Mouse (Mus musculus) kidney, embryonic 15.5 days (tissue): Measurements from ENCODE around the gene Furin. TPM values are rescaled to one million over a fixed set of nuclear protein-coding genes. Genes with fewer than 3 reads are reported as not detected.

Experiments used
- ATAC-seq: fragments of 200-750 bp; cut with Nextera tagmentation; replicated peaks from 2 replicates; pipeline ENCODE4 v1.8.0; 2017; ENCODE audit warnings: moderate TSS enrichment; ENCODE audit not compliant: low FRiP score
- H3K27ac ChIP-seq: fragments of 300-500 bp; sonication (generic); 2 replicates; pipeline ENCODE4 v1.5.1; 2015; ENCODE audit warnings: mild to moderate bottlenecking, inconsistent platforms
- H3K27me3 ChIP-seq: fragments of 300-500 bp; sonication (generic); 2 replicates; pipeline ENCODE4 v1.6.1; 2015; ENCODE audit warnings: inconsistent platforms
- H3K36me3 ChIP-seq: fragments of 300-500 bp; sonication (generic); 2 replicates; pipeline ENCODE4 v1.6.1; 2015; ENCODE audit warnings: inconsistent platforms
- H3K4me1 ChIP-seq: fragments of 300-500 bp; sonication (generic); 2 replicates; pipeline ENCODE4 v1.6.1; 2015; ENCODE audit warnings: inconsistent platforms
- H3K4me2 ChIP-seq: fragments of 300-500 bp; sonication (generic); 2 replicates; pipeline ENCODE4 v1.6.1; 2015; ENCODE audit warnings: moderate library complexity, mild to moderate bottlenecking, inconsistent platforms
- H3K4me3 ChIP-seq: fragments of 300-500 bp; sonication (generic); replicated peaks from 2 replicates; pipeline ENCODE4 v1.5.1; 2015; ENCODE audit warnings: mild to moderate bottlenecking, inconsistent platforms
- H3K9ac ChIP-seq: fragments of 300-500 bp; sonication (generic); 2 replicates; pipeline ENCODE4 v1.6.1; 2015; ENCODE audit warnings: mild to moderate bottlenecking, inconsistent platforms
- H3K9me3 ChIP-seq: fragments of 300-500 bp; sonication (generic); replicated peaks from 2 replicates; pipeline ENCODE4 v1.6.1; 2016; ENCODE audit warnings: inconsistent platforms
- WGBS: fragments of 180-500 bp; shearing (Covaris S2); methylation state at CpG from one replicate; pipeline ENCODE4 v1.1.7; 2015; ENCODE audit warnings: mixed read lengths; 5-methylcytosine and 5-hydroxymethylcytosine counted together
- polyA plus RNA-seq: library from polyadenylated mRNA; unstranded; fragments of >200 nt; fragmentation: Nextera tagmentation; extraction: Ambion mirVana; gene quantifications from 2 replicates; pipeline ENCODE4 v1.2.1, GENCODE M21; 2015

Gene Furin
- polyA plus RNA-seq, 1 experiment from 2014 or later, result 13.5 TPM

- Histone ChIP-seq H3K27me3 (peaks cover 7% of the 10 kb centered on the region; the same call in 1 of the 2 replicates), H3K4me2 (no peak overlapping the region), H3K9me3 (no peaks in the 10 kb centered on the region), H3K36me3 (no peaks in the 10 kb centered on the region), H3K4me3 (no peak overlapping the region), H3K4me1 (peaks cover 12% of the 10 kb centered on the region), H3K9ac (no peak overlapping the region), H3K27ac (no peak overlapping the region)
- no peak for ATAC-seq
- 82% methylated on average over 9 of the region's 9 CpGs for WGBS
Observed at GRCm38 (mm10) chr7:80410380-80410779, 5.1 kb upstream of the Furin start.

GRCm38 (mm10) chr7:80407712-80408111 lies 2.5 kb upstream of the Furin start:
- no peak overlapping the region for H3K4me2 ChIP-seq
- no peak overlapping the region for H3K4me3 ChIP-seq
- ATAC-seq, result no peak
- peaks cover 11% of the 10 kb centered on the region; the same call in 1 of the 2 replicates for H3K27me3 ChIP-seq
- no peaks in the 10 kb centered on the region for H3K36me3 ChIP-seq
- no peak overlapping the region for H3K27ac ChIP-seq
- H3K4me1 ChIP-seq, result peaks cover 14% of the 10 kb centered on the region
- no peaks in the 10 kb centered on the region for H3K9me3 ChIP-seq
- H3K9ac ChIP-seq, result no peak overlapping the region
- WGBS, result 74% methylated on average over 9 of the region's 9 CpGs

- Histone ChIP-seq H3K4me1 (peaks cover 21% of the 10 kb centered on the region), H3K4me2 (no peak overlapping the region), H3K27me3 (peaks cover 11% of the 10 kb centered on the region; the same call in 1 of the 2 replicates), H3K9me3 (no peaks in the 10 kb centered on the region), H3K9ac (no peak overlapping the region), H3K27ac (no peak overlapping the region), H3K4me3 (no peak overlapping the region), H3K36me3 (no peaks in the 10 kb centered on the region)
- no peak for ATAC-seq
- 83% methylated on average over 3 of the region's 3 CpGs for WGBS
Observed at GRCm38 (mm10) chr7:80406186-80406585, 950 bp upstream of the Furin start.

- H3K9ac ChIP-seq, result no peak overlapping the region
- 64% methylated on average over 7 of the region's 7 CpGs for WGBS
- peaks cover 38% of the 10 kb centered on the region for H3K4me1 ChIP-seq
- H3K9me3 ChIP-seq, result no peaks in the 10 kb centered on the region
- 0 out of 2 replicates have a peak overlapping the region, but pooled peaks have one; percentile 14 for H3K27ac ChIP-seq
- ATAC-seq, result no peak
- H3K4me3 ChIP-seq, result no peak overlapping the region
- H3K4me2 ChIP-seq, result no peak overlapping the region
- H3K27me3 ChIP-seq, result peaks cover 11% of the 10 kb centered on the region; the same call in 1 of the 2 replicates
- H3K36me3 ChIP-seq, result no peaks in the 10 kb centered on the region
Observed at GRCm38 (mm10) chr7:80404101-80404894, 938 bp downstream of the Furin start.

- H3K9me3 ChIP-seq, result no peaks in the 10 kb centered on the region
- no peak for ATAC-seq
- peak overlapping the region; percentile 91 for H3K4me3 ChIP-seq
- no peaks in the 10 kb centered on the region for H3K36me3 ChIP-seq
- peaks cover 38% of the 10 kb centered on the region for H3K4me1 ChIP-seq
- WGBS, result 52% methylated on average over 9 of the region's 9 CpGs
- H3K27me3 ChIP-seq, result peaks cover 11% of the 10 kb centered on the region; the same call in 1 of the 2 replicates
- H3K4me2 ChIP-seq, result peak overlapping the region; percentile 89
- H3K9ac ChIP-seq, result no peak overlapping the region
- H3K27ac ChIP-seq, result peak overlapping the region; percentile 89; the same call in 1 of the 2 replicates
Observed at GRCm38 (mm10) chr7:80403551-80403950, 1.7 kb downstream of the Furin start.

GRCm38 (mm10) chr7:80402651-80403321 lies 2.5 kb downstream of the Furin start:
- H3K27me3 ChIP-seq, result peaks cover 11% of the 10 kb centered on the region; the same call in 1 of the 2 replicates
- H3K36me3 ChIP-seq, result peaks cover 4% of the 10 kb centered on the region
- peak overlapping the region; percentile 89 for H3K27ac ChIP-seq
- peak overlapping the region; percentile 91 for H3K4me3 ChIP-seq
- 1% methylated on average over 43 of the region's 92 CpGs for WGBS
- H3K9ac ChIP-seq, result peak overlapping the region; percentile 91
- H3K4me1 ChIP-seq, result peaks cover 38% of the 10 kb centered on the region
- peak overlapping the region; percentile 89 for H3K4me2 ChIP-seq
- peak; percentile 68 for ATAC-seq
- H3K9me3 ChIP-seq, result no peaks in the 10 kb centered on the region

GRCm38 (mm10) chr7:80401860-80402641 lies 3.2 kb downstream of the Furin start:
- peaks cover 12% of the 10 kb centered on the region for H3K36me3 ChIP-seq
- peak overlapping the region; percentile 89 for H3K27ac ChIP-seq
- H3K9me3 ChIP-seq, result no peaks in the 10 kb centered on the region
- H3K4me1 ChIP-seq, result peaks cover 38% of the 10 kb centered on the region
- WGBS, result under 1% methylated on average over 92 of the region's 102 CpGs
- peak; percentile 67 for ATAC-seq
- peaks cover 11% of the 10 kb centered on the region; the same call in 1 of the 2 replicates for H3K27me3 ChIP-seq
- H3K9ac ChIP-seq, result peak overlapping the region; percentile 91
- H3K4me2 ChIP-seq, result peak overlapping the region; percentile 89
- H3K4me3 ChIP-seq, result peak overlapping the region; percentile 91

- Histone ChIP-seq H3K9ac (peak overlapping the region; percentile 91), H3K27ac (peak overlapping the region; percentile 89), H3K4me2 (peak overlapping the region; percentile 89), H3K36me3 (peaks cover 19% of the 10 kb centered on the region), H3K27me3 (peaks cover 11% of the 10 kb centered on the region; the same call in 1 of the 2 replicates), H3K9me3 (no peaks in the 10 kb centered on the region), H3K4me3 (peak overlapping the region; percentile 91), H3K4me1 (peaks cover 38% of the 10 kb centered on the region)
- ATAC-seq, result no peak
- 13% methylated on average over 5 of the region's 5 CpGs for WGBS
Observed at GRCm38 (mm10) chr7:80401041-80401859, 4.0 kb downstream of the Furin start.

- Histone ChIP-seq H3K36me3 (peaks cover 24% of the 10 kb centered on the region), H3K4me2 (peak overlapping the region; percentile 89), H3K4me1 (peaks cover 38% of the 10 kb centered on the region), H3K9ac (no peak overlapping the region), H3K4me3 (no peak overlapping the region; the same call in 1 of the 2 replicates), H3K27me3 (peaks cover 6% of the 10 kb centered on the region; the same call in 1 of the 2 replicates), H3K9me3 (no peaks in the 10 kb centered on the region), H3K27ac (peak overlapping the region; percentile 89)
- ATAC-seq, result no peak
- WGBS, result 70% methylated on average over 6 of the region's 6 CpGs
Observed at GRCm38 (mm10) chr7:80400571-80400970, 4.7 kb downstream of the Furin start.

- no peak for ATAC-seq
- Histone ChIP-seq H3K4me1 (peaks cover 38% of the 10 kb centered on the region), H3K9ac (no peak overlapping the region), H3K27me3 (0 out of 2 replicates have a peak, but pooled peaks cover 3% of the 10 kb centered on the region), H3K36me3 (peaks cover 29% of the 10 kb centered on the region), H3K4me3 (no peak overlapping the region), H3K4me2 (peak overlapping the region; percentile 89), H3K27ac (peak overlapping the region; percentile 89), H3K9me3 (no peaks in the 10 kb centered on the region)
- 51% methylated on average over 5 of the region's 5 CpGs for WGBS
Observed at GRCm38 (mm10) chr7:80400099-80400498, 5.1 kb downstream of the Furin start.
